Mouse (Mus musculus): ENCODE data around the gene Ywhag. TPM values are rescaled to one million over a fixed set of nuclear protein-coding genes. Genes with fewer than 3 reads are reported as not detected.
A peak's percentile ranks its signal among the peaks of the same experiment; 100 is the strongest.

The Ywhag gene
- total and polyA plus RNA-seq, 2 experiments from 2014 or later, result 286 to 867 TPM

- TF ChIP-seq CTCF (IDR thresholded peaks at IDR 0.05; ENCODE audit: low read depth), result no peak
- no peak overlapping the region for H3K4me2 ChIP-seq (ENCODE audit: low read depth)
- ATAC-seq, result no peak
- no peak overlapping the region for H3K4me3 ChIP-seq (ENCODE audit: low read depth, low read length)
- H3K36me3 ChIP-seq (ENCODE audit: insufficient read depth), result peaks cover 48% of the 10 kb centered on the region
- no peaks in the 10 kb centered on the region for H3K27me3 ChIP-seq (ENCODE audit: insufficient read depth, low read length)
- 93% methylated on average over 3 of the region's 3 CpGs for WGBS
- no peaks in the 10 kb centered on the region for H3K9me3 ChIP-seq (ENCODE audit: low read length)
- no peaks in the 10 kb centered on the region for H3K4me1 ChIP-seq (ENCODE audit: insufficient read depth)
- H3K9ac ChIP-seq, result no peak overlapping the region
- no peak overlapping the region for H3K27ac ChIP-seq (ENCODE audit: low read depth, low read length)
- DNase-seq, result no peak
Measured at GRCm38 (mm10) chr5:135919902-135920301, 14.5 kb downstream of the Ywhag start.

GRCm38 (mm10) chr5:135918593-135918992 lies 15.8 kb downstream of the Ywhag start:
- no peak overlapping the region for H3K9ac ChIP-seq
- peaks cover 43% of the 10 kb centered on the region for H3K36me3 ChIP-seq (ENCODE audit: insufficient read depth)
- H3K27me3 ChIP-seq (ENCODE audit: insufficient read depth, low read length), result no peaks in the 10 kb centered on the region
- no peaks in the 10 kb centered on the region for H3K4me1 ChIP-seq (ENCODE audit: insufficient read depth)
- no peak overlapping the region for H3K4me2 ChIP-seq (ENCODE audit: low read depth)
- peak; percentile 20; the same call in 1 of the 2 replicates for TF ChIP-seq CTCF (IDR thresholded peaks at IDR 0.05; ENCODE audit: low read depth)
- ATAC-seq, result no peak
- H3K4me3 ChIP-seq (ENCODE audit: low read depth, low read length), result no peak overlapping the region
- 97% methylated on average over 5 of the region's 5 CpGs for WGBS
- H3K27ac ChIP-seq (ENCODE audit: low read depth, low read length), result no peak overlapping the region
- no peak for DNase-seq
- H3K9me3 ChIP-seq (ENCODE audit: low read length), result no peaks in the 10 kb centered on the region

DNA sequence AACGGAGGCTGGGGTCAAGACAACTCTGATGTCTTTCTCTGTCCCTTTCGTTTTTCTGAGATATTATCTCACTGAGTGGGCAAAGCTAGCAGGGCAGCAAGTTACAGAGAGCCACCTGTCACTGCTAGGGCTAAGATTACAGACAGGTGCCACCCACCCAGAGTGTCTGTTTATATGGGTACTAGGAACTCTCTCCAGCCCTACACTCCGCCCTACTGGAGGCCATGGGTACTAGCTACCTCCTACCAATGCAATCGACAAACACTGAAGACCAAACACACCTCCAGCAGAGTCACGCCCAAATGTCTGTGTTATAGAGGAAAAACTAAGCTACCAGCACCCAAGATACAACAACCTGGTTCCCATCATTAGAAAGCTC lies 16.4 kb downstream of the Ywhag start:
- no peak overlapping the region for H3K9ac ChIP-seq
- H3K4me2 ChIP-seq (ENCODE audit: low read depth), result no peak overlapping the region
- ATAC-seq, result no peak
- H3K27me3 ChIP-seq (ENCODE audit: insufficient read depth, low read length), result no peaks in the 10 kb centered on the region
- peaks cover 40% of the 10 kb centered on the region for H3K36me3 ChIP-seq (ENCODE audit: insufficient read depth)
- no peak for DNase-seq
- no peaks in the 10 kb centered on the region for H3K4me1 ChIP-seq (ENCODE audit: insufficient read depth)
- H3K9me3 ChIP-seq (ENCODE audit: low read length), result no peaks in the 10 kb centered on the region
- no peak overlapping the region for H3K27ac ChIP-seq (ENCODE audit: low read depth, low read length)
- TF ChIP-seq CTCF (IDR thresholded peaks at IDR 0.05; ENCODE audit: low read depth), result no peak
- 97% methylated on average over 5 of the region's 5 CpGs for WGBS
- no peak overlapping the region for H3K4me3 ChIP-seq (ENCODE audit: low read depth, low read length)

DNA sequence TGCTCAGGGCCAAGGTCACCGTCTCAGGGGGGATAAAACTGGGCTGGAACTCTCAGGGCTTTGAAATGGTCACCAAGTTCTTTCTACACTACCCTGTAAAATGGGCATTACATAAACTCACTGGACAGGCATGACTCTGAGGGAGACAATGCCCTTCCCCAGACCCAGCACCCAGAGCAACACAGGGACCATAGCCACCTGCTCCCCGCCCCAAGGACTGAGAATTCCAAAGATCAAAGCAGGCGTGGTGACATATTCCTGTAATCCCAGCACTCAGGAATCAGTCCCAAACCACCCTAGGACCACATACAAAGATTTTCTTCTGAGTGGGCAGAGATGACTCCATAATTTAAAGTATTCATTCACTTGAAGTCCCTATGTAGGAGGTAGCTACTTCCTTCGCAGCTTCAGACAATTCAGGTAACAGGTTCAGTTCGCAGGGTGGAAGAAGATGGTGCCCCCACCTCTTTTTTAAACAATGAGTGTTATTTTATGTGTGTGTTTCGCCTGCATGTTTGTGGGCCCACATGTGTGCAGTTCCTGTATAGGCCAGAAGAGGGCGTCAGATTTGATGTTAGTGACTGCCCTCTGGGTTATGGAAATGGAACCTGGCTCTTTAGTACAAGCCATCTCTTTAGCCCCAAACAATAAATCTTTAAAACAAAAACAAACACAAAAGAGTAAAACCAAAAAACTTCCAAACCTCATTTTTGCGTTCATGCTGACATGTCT lies 16.9 kb downstream of the Ywhag start:
- Histone ChIP-seq H3K9ac (no peak overlapping the region), H3K27ac (ENCODE audit: low read depth, low read length) (no peak overlapping the region), H3K9me3 (ENCODE audit: low read length) (no peaks in the 10 kb centered on the region), H3K36me3 (ENCODE audit: insufficient read depth) (peaks cover 38% of the 10 kb centered on the region), H3K27me3 (ENCODE audit: insufficient read depth, low read length) (no peaks in the 10 kb centered on the region), H3K4me3 (ENCODE audit: low read depth, low read length) (no peak overlapping the region), H3K4me2 (ENCODE audit: low read depth) (no peak overlapping the region), H3K4me1 (ENCODE audit: insufficient read depth) (no peaks in the 10 kb centered on the region)
- WGBS, result 94% methylated on average over 8 of the region's 8 CpGs
- ATAC-seq (no peak), DNase-seq (no peak)
- TF ChIP-seq CTCF (IDR thresholded peaks at IDR 0.05; ENCODE audit: low read depth), result peak; percentile 51

DNA sequence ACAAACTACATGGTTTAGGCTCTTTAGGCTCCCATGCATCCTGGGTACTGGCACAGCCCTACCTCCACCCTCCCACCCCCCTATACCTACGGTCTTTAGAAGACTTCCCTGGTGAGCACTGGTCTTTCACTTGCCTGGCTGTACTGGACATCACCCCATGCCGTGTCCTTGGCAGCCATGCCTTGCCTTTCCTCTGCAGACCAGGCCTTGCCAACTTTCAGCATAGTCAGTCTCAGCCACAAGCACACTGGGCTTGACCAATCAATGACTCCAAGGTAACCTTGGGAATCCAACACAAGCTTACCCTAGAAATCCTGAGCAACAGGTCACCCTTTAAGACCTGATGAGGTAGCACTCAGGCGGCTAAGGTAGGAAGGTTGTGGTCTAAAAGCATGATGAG lies 17.8 kb downstream of the Ywhag start:
- no peak overlapping the region for H3K9ac ChIP-seq
- H3K4me3 ChIP-seq (ENCODE audit: low read depth, low read length), result no peak overlapping the region
- no peaks in the 10 kb centered on the region for H3K4me1 ChIP-seq (ENCODE audit: insufficient read depth)
- WGBS, result 85% methylated on average over 3 of the region's 3 CpGs
- H3K27me3 ChIP-seq (ENCODE audit: insufficient read depth, low read length), result no peaks in the 10 kb centered on the region
- ATAC-seq (no peak), DNase-seq (no peak)
- H3K36me3 ChIP-seq (ENCODE audit: insufficient read depth), result peaks cover 35% of the 10 kb centered on the region
- no peak for TF ChIP-seq CTCF (IDR thresholded peaks at IDR 0.05; ENCODE audit: low read depth)
- no peak overlapping the region for H3K4me2 ChIP-seq (ENCODE audit: low read depth)
- H3K27ac ChIP-seq (ENCODE audit: low read depth, low read length), result no peak overlapping the region
- no peaks in the 10 kb centered on the region for H3K9me3 ChIP-seq (ENCODE audit: low read length)

- Histone ChIP-seq H3K4me3 (ENCODE audit: low read depth, low read length) (no peak overlapping the region), H3K36me3 (ENCODE audit: insufficient read depth) (peaks cover 35% of the 10 kb centered on the region), H3K27me3 (ENCODE audit: insufficient read depth, low read length) (no peaks in the 10 kb centered on the region), H3K4me2 (ENCODE audit: low read depth) (no peak overlapping the region), H3K9ac (no peak overlapping the region), H3K4me1 (ENCODE audit: insufficient read depth) (no peaks in the 10 kb centered on the region), H3K27ac (ENCODE audit: low read depth, low read length) (no peak overlapping the region), H3K9me3 (ENCODE audit: low read length) (no peaks in the 10 kb centered on the region)
- no peak for TF ChIP-seq CTCF (IDR thresholded peaks at IDR 0.05; ENCODE audit: low read depth)
- ATAC-seq, result no peak
- DNase-seq, result no peak
- WGBS, result 92% methylated on average over 6 of the region's 6 CpGs
Measured at GRCm38 (mm10) chr5:135916051-135916565, 18.3 kb downstream of the Ywhag start.

GRCm38 (mm10) chr5:135914156-135914555 lies 20.3 kb downstream of the Ywhag start:
- ATAC-seq, result no peak
- no peak for TF ChIP-seq CTCF (IDR thresholded peaks at IDR 0.05; ENCODE audit: low read depth)
- Histone ChIP-seq H3K4me3 (ENCODE audit: low read depth, low read length) (no peak overlapping the region), H3K9me3 (ENCODE audit: low read length) (no peaks in the 10 kb centered on the region), H3K36me3 (ENCODE audit: insufficient read depth) (peaks cover 54% of the 10 kb centered on the region), H3K4me2 (ENCODE audit: low read depth) (no peak overlapping the region), H3K9ac (no peak overlapping the region), H3K27ac (ENCODE audit: low read depth, low read length) (no peak overlapping the region), H3K4me1 (ENCODE audit: insufficient read depth) (no peaks in the 10 kb centered on the region), H3K27me3 (ENCODE audit: insufficient read depth, low read length) (no peaks in the 10 kb centered on the region)
- 89% methylated on average over 6 of the region's 6 CpGs for WGBS
- DNase-seq, result no peak
